Mouse (Mus musculus) limb, embryonic 14.5 days (tissue): ENCODE data around the gene Trove2. TPM values are rescaled to one million over a fixed set of nuclear protein-coding genes. Genes with fewer than 3 reads are reported as not detected.

Source experiments
- ATAC-seq: fragments of 200-750 bp; cut with Nextera tagmentation; 2 replicates; pipeline ENCODE4 v1.8.0; 2017; ENCODE audit warnings: low read depth, moderate number of reproducible peaks, moderate TSS enrichment; ENCODE audit not compliant: low FRiP score
- DNase-seq: peaks from one replicate; pipeline ENCODE4 v3.0.0-alpha.2; 2015; ENCODE audit warnings: low spot score
- H3K27ac ChIP-seq: fragments of 300-500 bp; sonication (generic); replicated peaks from 2 replicates; pipeline ENCODE4 v1.5.1; 2014; ENCODE audit warnings: low read depth, mild to moderate bottlenecking, low read length, moderate library complexity, mixed read lengths
- H3K27me3 ChIP-seq: fragments of 300-500 bp; sonication (generic); 2 replicates; pipeline ENCODE4 v1.6.1; 2014; ENCODE audit warnings: low read length, mixed read lengths; ENCODE audit not compliant: control insufficient read depth, insufficient read depth
- H3K36me3 ChIP-seq: fragments of 300-500 bp; sonication (generic); 2 replicates; pipeline ENCODE4 v1.6.1; 2014; ENCODE audit warnings: mild to moderate bottlenecking, low read length, moderate library complexity, mixed read lengths; ENCODE audit not compliant: control insufficient read depth, insufficient read depth
- H3K4me1 ChIP-seq: fragments of 300-500 bp; sonication (generic); 2 replicates; pipeline ENCODE4 v1.6.1; 2014; ENCODE audit warnings: antibody characterized with exemption, low read length, mixed read lengths; ENCODE audit not compliant: control insufficient read depth, insufficient read depth
- H3K4me2 ChIP-seq: fragments of 300-500 bp; sonication (generic); replicated peaks from 2 replicates; pipeline ENCODE4 v1.6.1; 2014; ENCODE audit warnings: low read depth, mild to moderate bottlenecking, low read length, moderate library complexity; ENCODE audit not compliant: severe bottlenecking
- H3K4me3 ChIP-seq: fragments of 300-500 bp; sonication (generic); replicated peaks from 2 replicates; pipeline ENCODE4 v1.5.1; 2014; ENCODE audit warnings: low read length
- H3K9ac ChIP-seq: fragments of 300-500 bp; sonication (generic); 2 replicates; pipeline ENCODE4 v1.6.1; 2014; ENCODE audit warnings: mild to moderate bottlenecking, low read depth, low read length, moderate library complexity; ENCODE audit not compliant: severe bottlenecking
- H3K9me3 ChIP-seq: fragments of 300-500 bp; sonication (generic); 2 replicates; pipeline ENCODE4 v1.6.1; 2016; ENCODE audit warnings: low read length; ENCODE audit not compliant: control insufficient read depth
- POLR2A ChIP-seq: fragments of 200-500 bp; IDR thresholded peaks from 2 replicates; pipeline ENCODE4 v1.8.0; 2012; ENCODE audit warnings: inconsistent platforms, mild to moderate bottlenecking, moderate library complexity, borderline replicate concordance; ENCODE audit not compliant: insufficient read depth, insufficient read length; ENCODE audit errors: extremely low read depth
- WGBS: fragments of 180-500 bp; shearing (Covaris S2); extraction: QIAGEN DNeasy Blood & Tissue Kit; methylation state at CpG from one replicate; pipeline ENCODE4 v1.1.7; 2014; 5-methylcytosine and 5-hydroxymethylcytosine counted together
- polyA plus RNA-seq, 2 experiments: library from polyadenylated mRNA; depleted of rRNA in 1 of 2; stranded (reverse) in 1 of 2; unstranded in 1 of 2; fragments of >200 nt; fragmentation: Nextera tagmentation in 1 of 2; extraction: Ambion mirVana in 1 of 2; gene quantifications; 2 replicates each; pipeline versions ENCODE4 v1.2.1 to v1.2.3; 2012 to 2014

Gene Trove2
- polyA plus RNA-seq, 2 experiments = 7.1 to 18.7 TPM

DNA sequence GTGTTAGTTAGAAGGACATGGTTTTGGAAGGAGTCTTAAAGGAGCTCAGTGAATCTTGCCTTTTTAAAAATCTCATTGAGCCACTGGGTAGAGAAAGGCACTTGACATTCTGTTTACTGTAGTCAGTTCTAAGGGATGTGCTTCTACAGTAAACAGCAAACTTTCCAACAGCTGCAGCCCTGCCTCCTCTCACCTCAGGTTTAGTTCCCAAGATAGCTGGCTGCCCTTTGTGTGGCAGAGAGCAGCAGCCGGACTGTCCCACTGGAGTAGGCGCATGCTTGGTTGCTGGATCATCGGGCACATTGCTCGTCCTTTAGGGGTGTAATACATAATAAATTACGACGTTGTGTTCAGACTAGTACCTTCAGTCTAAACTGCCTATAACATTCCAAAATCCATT is 32.2 kb upstream of the Trove2 start:
- Histone ChIP-seq H3K4me1 (no peaks in the 10 kb centered on the region), H3K4me3 (no peak overlapping the region), H3K27ac (no peak overlapping the region), H3K9ac (no peak overlapping the region), H3K9me3 (no peaks in the 10 kb centered on the region), H3K27me3 (no peaks in the 10 kb centered on the region), H3K36me3 (peaks cover 6% of the 10 kb centered on the region; the same call in 1 of the 2 replicates), H3K4me2 (no peak overlapping the region)
- ATAC-seq (no peak; the same call in 1 of the 2 replicates), DNase-seq (no peak)
- WGBS = 82% methylated on average over 6 of the region's 6 CpGs
- TF ChIP-seq POLR2A = no peak

GRCm38 (mm10) chr1:143803537-143803936 is 26.7 kb upstream of the Trove2 start:
- Histone ChIP-seq H3K27ac (no peak overlapping the region), H3K9ac (no peak overlapping the region), H3K4me3 (no peak overlapping the region), H3K4me1 (no peaks in the 10 kb centered on the region), H3K9me3 (no peaks in the 10 kb centered on the region), H3K4me2 (no peak overlapping the region), H3K36me3 (peaks cover 11% of the 10 kb centered on the region), H3K27me3 (no peaks in the 10 kb centered on the region)
- no peak for TF ChIP-seq POLR2A
- WGBS = 42% methylated on average over 4 of the region's 4 CpGs
- ATAC-seq (peak; percentile 65; the same call in 1 of the 2 replicates), DNase-seq (peak; percentile 96)

DNA sequence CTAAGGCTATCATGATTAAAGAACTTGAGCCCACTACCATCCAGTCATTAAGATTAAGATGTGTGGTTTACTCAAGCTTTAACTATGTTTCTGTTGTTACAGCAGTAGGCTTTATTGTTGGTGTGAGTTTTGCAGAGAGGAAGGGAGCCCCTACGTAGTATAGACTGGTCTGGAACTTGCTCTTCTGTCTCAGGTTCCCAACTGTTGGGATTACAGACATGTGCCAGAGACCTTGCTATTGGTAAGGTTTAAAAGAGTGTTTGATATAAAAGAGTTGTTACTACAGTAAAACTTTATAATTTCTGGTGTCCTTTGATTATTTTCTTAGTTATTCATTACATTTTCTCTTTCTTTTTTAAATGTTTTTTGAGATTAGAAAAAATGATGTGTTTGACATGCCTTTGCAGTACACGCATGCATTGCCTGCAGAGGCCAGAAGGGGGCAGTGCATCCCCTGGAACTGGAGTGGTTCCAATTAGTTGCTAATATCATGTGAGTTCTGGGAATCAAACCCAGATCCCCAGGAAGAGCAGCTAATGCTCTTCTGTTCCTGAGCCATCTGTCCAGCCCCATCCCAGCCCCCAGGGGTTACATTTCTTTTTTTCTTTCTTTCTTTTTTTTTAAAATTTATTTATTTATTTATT is 11.8 kb upstream of the Trove2 start:
- WGBS = 88% methylated on average over 2 of the region's 2 CpGs
- H3K4me1 ChIP-seq = no peaks in the 10 kb centered on the region
- peaks cover 8% of the 10 kb centered on the region; the same call in 1 of the 2 replicates for H3K36me3 ChIP-seq
- no peak overlapping the region for H3K4me2 ChIP-seq
- H3K27me3 ChIP-seq = no peaks in the 10 kb centered on the region
- no peak overlapping the region for H3K27ac ChIP-seq
- ATAC-seq (no peak), DNase-seq (peak; percentile 16)
- H3K4me3 ChIP-seq = no peak overlapping the region
- H3K9ac ChIP-seq = no peak overlapping the region
- H3K9me3 ChIP-seq = no peaks in the 10 kb centered on the region
- no peak for TF ChIP-seq POLR2A

GRCm38 (mm10) chr1:143777558-143778218 is 820 bp upstream of the Trove2 start:
- DNase-seq = peak; percentile 10
- peak; percentile 23 for ATAC-seq
- peak overlapping the region; percentile 92 for H3K4me2 ChIP-seq
- TF ChIP-seq POLR2A = no peak
- H3K4me1 ChIP-seq = peaks cover 8% of the 10 kb centered on the region
- H3K9me3 ChIP-seq = no peaks in the 10 kb centered on the region
- WGBS = under 1% methylated on average over 32 of the region's 39 CpGs
- no peaks in the 10 kb centered on the region for H3K27me3 ChIP-seq
- H3K27ac ChIP-seq = peak overlapping the region; percentile 75
- peak overlapping the region; percentile 79 for H3K9ac ChIP-seq
- peak overlapping the region; percentile 88 for H3K4me3 ChIP-seq
- H3K36me3 ChIP-seq = no peaks in the 10 kb centered on the region

GRCm38 (mm10) chr1:143773909-143774308 is 3.0 kb downstream of the Trove2 start:
- peaks cover 14% of the 10 kb centered on the region for H3K36me3 ChIP-seq
- no peaks in the 10 kb centered on the region for H3K9me3 ChIP-seq
- no peak overlapping the region for H3K27ac ChIP-seq
- TF ChIP-seq POLR2A = no peak
- 86% methylated on average over 6 of the region's 6 CpGs for WGBS
- H3K4me1 ChIP-seq = peaks cover 8% of the 10 kb centered on the region
- DNase-seq (no peak), ATAC-seq (no peak)
- H3K9ac ChIP-seq = no peak overlapping the region
- H3K4me3 ChIP-seq = no peak overlapping the region
- H3K27me3 ChIP-seq = no peaks in the 10 kb centered on the region
- H3K4me2 ChIP-seq = no peak overlapping the region
